Mouse (Mus musculus): ENCODE measurements around the gene 9530003J23Rik. TPM values are rescaled to one million over a fixed set of nuclear protein-coding genes. Genes with fewer than 3 reads are reported as not detected.

9530003J23Rik gene
- total RNA-seq, 2 experiments from 2014 or later = not detected

Other genes starting within 250 kb of the 9530003J23Rik start
- under 1 TPM in 1 of 2 experiments, not detected in 1; 0.25 TPM for gene Lrrc10, start 193.4 kb downstream of the 9530003J23Rik start, total RNA-seq (2021)
- gene Cct2, start 174.9 kb downstream of the 9530003J23Rik start, total RNA-seq (2021) = 100 to 1,000 TPM; 184 to 188 TPM
- gene Frs2, start 90.2 kb downstream of the 9530003J23Rik start, total RNA-seq (2021) = 10 to 100 TPM; 35.5 to 37.6 TPM
- 10 to 100 TPM; 46.1 to 48.0 TPM for gene Yeats4, start 14.2 kb downstream of the 9530003J23Rik start, total RNA-seq (2021)
- 10 to 100 TPM; 11.2 to 12.7 TPM for gene Lyz2, start 43.6 kb upstream of the 9530003J23Rik start, total RNA-seq (2021)
- gene Lyz1, start 54.2 kb upstream of the 9530003J23Rik start, total RNA-seq (2021) = 1 to 10 TPM in 1 of 2 experiments, under 1 TPM in 1; 1.00 to 1.3 TPM
- gene Cpsf6, start 141.3 kb upstream of the 9530003J23Rik start, total RNA-seq (2021) = 100 to 1,000 TPM; 119 TPM

All from layer of hippocampus, postnatal 36 days (tissue).